Mouse (Mus musculus) neural tube, embryonic 13.5 days (tissue): ENCODE measurements around the gene Fam53b. TPM values are rescaled to one million over a fixed set of nuclear protein-coding genes. Genes with fewer than 3 reads are reported as not detected.

Experiments used
- ATAC-seq: fragments of 200-750 bp; cut with Nextera tagmentation; 2 replicates; pipeline ENCODE4 v1.8.0; 2017; ENCODE audit warnings: low read depth, mild to moderate bottlenecking, moderate TSS enrichment, moderate library complexity
- H3K27ac ChIP-seq: fragments of 300-500 bp; sonication (generic); replicated peaks from 2 replicates; pipeline ENCODE4 v1.5.1; 2015; ENCODE audit warnings: moderate library complexity, mild to moderate bottlenecking, inconsistent platforms
- H3K27me3 ChIP-seq: fragments of 300-500 bp; sonication (generic); 2 replicates; pipeline ENCODE4 v1.6.1; 2015; ENCODE audit warnings: mild to moderate bottlenecking, inconsistent platforms
- H3K36me3 ChIP-seq: fragments of 300-500 bp; sonication (generic); 2 replicates; pipeline ENCODE4 v1.6.1; 2015; ENCODE audit warnings: mild to moderate bottlenecking, inconsistent platforms
- H3K4me1 ChIP-seq: fragments of 300-500 bp; sonication (generic); replicated peaks from 2 replicates; pipeline ENCODE4 v1.6.1; 2015; ENCODE audit warnings: inconsistent platforms
- H3K4me2 ChIP-seq: fragments of 300-500 bp; sonication (generic); 2 replicates; pipeline ENCODE4 v1.6.1; 2015; ENCODE audit warnings: inconsistent platforms, mild to moderate bottlenecking, moderate library complexity
- H3K4me3 ChIP-seq: fragments of 300-500 bp; sonication (generic); 2 replicates; pipeline ENCODE4 v1.5.1; 2015; ENCODE audit warnings: mild to moderate bottlenecking, inconsistent platforms
- H3K9ac ChIP-seq: fragments of 300-500 bp; sonication (generic); 2 replicates; pipeline ENCODE4 v1.6.1; 2015; ENCODE audit warnings: moderate library complexity, mild to moderate bottlenecking, inconsistent platforms
- H3K9me3 ChIP-seq: fragments of 300-500 bp; sonication (generic); 2 replicates; pipeline ENCODE4 v1.6.1; 2016; ENCODE audit warnings: inconsistent platforms
- whole genome bisulfite sequencing: fragments of 180-500 bp; shearing (Covaris S2); methylation state at CpG from one replicate; pipeline ENCODE4 v1.1.7; 2015; 5-methylcytosine and 5-hydroxymethylcytosine counted together
- polyA plus RNA-seq: library from polyadenylated mRNA; unstranded; fragments of >200 nt; fragmentation: Nextera tagmentation; extraction: Ambion mirVana; gene quantifications from 2 replicates; pipeline ENCODE4 v1.2.1, GENCODE M21; 2015

Gene Fam53b
- polyA plus RNA-seq, 1 experiment from 2014 or later: 13.9 TPM

GRCm38 (mm10) chr7:132767999-132768370 is 45.7 kb downstream of the Fam53b start:
- Histone ChIP-seq H3K4me2 (no peak overlapping the region), H3K36me3 (peaks cover 23% of the 10 kb centered on the region), H3K4me3 (no peak overlapping the region), H3K4me1 (peaks cover 35% of the 10 kb centered on the region), H3K9ac (no peak overlapping the region), H3K27ac (peak overlapping the region; percentile 18; the same call in 1 of the 2 replicates), H3K9me3 (no peaks in the 10 kb centered on the region), H3K27me3 (no peaks in the 10 kb centered on the region)
- ATAC-seq: no peak
- WGBS: 84% methylated on average over 4 of the region's 4 CpGs

GRCm38 (mm10) chr7:132767233-132767998 is 46.3 kb downstream of the Fam53b start:
- 18% methylated on average over 12 of the region's 12 CpGs for WGBS
- peak overlapping the region; percentile 18; the same call in 1 of the 2 replicates for H3K27ac ChIP-seq
- no peak overlapping the region for H3K9ac ChIP-seq
- peaks cover 21% of the 10 kb centered on the region for H3K36me3 ChIP-seq
- H3K4me3 ChIP-seq: no peak overlapping the region
- peak; percentile 69; the same call in 1 of the 2 replicates for ATAC-seq
- no peak overlapping the region for H3K4me2 ChIP-seq
- H3K27me3 ChIP-seq: no peaks in the 10 kb centered on the region
- H3K9me3 ChIP-seq: no peaks in the 10 kb centered on the region
- H3K4me1 ChIP-seq: peaks cover 35% of the 10 kb centered on the region

GRCm38 (mm10) chr7:132766235-132766871 is 47.3 kb downstream of the Fam53b start:
- Histone ChIP-seq H3K27ac (no peak overlapping the region), H3K9ac (no peak overlapping the region), H3K27me3 (no peaks in the 10 kb centered on the region), H3K4me2 (no peak overlapping the region), H3K4me1 (peaks cover 35% of the 10 kb centered on the region), H3K9me3 (no peaks in the 10 kb centered on the region), H3K4me3 (no peak overlapping the region), H3K36me3 (peaks cover 18% of the 10 kb centered on the region)
- WGBS: 86% methylated on average over 11 of the region's 11 CpGs
- no peak for ATAC-seq

DNA sequence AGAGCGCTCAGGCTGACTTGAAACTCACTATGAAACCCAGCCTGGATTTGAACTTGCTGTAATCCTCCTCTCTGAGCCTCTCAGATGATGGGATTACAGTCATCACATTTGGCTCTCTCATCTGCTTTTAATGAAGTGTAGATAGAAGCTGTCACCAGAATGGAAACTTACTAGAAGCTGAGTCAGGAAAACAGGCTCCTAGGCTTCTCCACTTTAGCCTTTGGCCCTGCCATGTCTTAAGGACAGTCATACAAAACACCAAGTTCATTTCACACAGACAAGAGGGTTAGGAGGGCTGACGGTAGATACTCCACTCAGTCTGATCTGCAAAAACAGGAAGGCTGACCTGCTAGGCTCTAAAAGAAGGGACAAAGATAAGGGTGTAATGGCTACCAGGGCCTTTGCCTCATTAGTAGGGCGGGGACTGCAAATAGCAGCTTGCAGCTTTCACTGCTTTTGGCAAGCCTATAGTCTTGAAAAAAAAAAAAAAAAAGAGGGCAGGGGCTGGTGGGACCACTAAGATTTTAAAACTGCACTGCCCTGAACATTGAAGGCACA is 48.0 kb downstream of the Fam53b start:
- Histone ChIP-seq H3K27ac (no peak overlapping the region), H3K4me3 (no peak overlapping the region), H3K27me3 (no peaks in the 10 kb centered on the region), H3K36me3 (peaks cover 16% of the 10 kb centered on the region; the same call in 1 of the 2 replicates), H3K4me1 (peaks cover 35% of the 10 kb centered on the region), H3K9ac (no peak overlapping the region), H3K9me3 (no peaks in the 10 kb centered on the region), H3K4me2 (no peak overlapping the region)
- no peak for ATAC-seq
- 95% methylated on average over 3 of the region's 3 CpGs for WGBS

DNA sequence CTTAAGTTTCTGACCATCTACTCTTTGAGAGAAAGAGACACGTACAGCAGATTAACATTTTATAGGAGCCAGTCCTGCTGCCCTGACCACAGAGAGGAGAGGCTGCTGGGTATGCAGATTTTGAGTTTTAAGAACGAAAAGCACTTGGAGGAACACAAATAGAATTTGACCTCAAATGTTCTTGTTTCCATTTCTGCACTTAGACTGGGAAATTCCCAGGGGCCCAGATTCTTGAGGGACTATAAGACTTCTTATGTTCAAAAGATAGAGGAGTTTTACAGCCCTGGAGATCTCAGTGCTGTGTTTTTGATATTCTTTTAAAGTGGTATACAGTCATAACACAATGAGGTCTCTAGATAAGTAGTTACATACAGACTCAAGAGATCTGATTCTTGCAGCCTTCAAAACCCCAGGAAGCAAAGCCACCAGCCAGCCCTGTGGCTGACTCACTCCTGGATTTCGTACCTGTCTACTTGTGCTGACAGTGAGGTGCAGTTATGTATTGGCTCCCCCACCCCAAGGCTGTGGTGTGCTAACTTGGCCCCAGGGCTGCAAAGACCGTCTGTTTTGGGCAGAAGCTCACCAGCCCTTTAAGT is 48.7 kb downstream of the Fam53b start:
- H3K36me3 ChIP-seq: peaks cover 14% of the 10 kb centered on the region; the same call in 1 of the 2 replicates
- H3K9me3 ChIP-seq: no peaks in the 10 kb centered on the region
- no peak overlapping the region for H3K4me3 ChIP-seq
- H3K9ac ChIP-seq: no peak overlapping the region
- no peak for ATAC-seq
- H3K27ac ChIP-seq: no peak overlapping the region
- H3K27me3 ChIP-seq: no peaks in the 10 kb centered on the region
- peaks cover 35% of the 10 kb centered on the region for H3K4me1 ChIP-seq
- H3K4me2 ChIP-seq: no peak overlapping the region
- WGBS: 83% methylated on average over 4 of the region's 4 CpGs

GRCm38 (mm10) chr7:132764314-132764713 is 49.4 kb downstream of the Fam53b start:
- 95% methylated on average over 4 of the region's 4 CpGs for WGBS

GRCm38 (mm10) chr7:132763911-132764310 is 49.8 kb downstream of the Fam53b start:
- peaks cover 28% of the 10 kb centered on the region for H3K4me1 ChIP-seq
- 91% methylated on average over 5 of the region's 5 CpGs for WGBS
- ATAC-seq: no peak

More at GRCm38 (mm10) chr7:132764314-132764713, 49.4 kb downstream of the Fam53b start:
- Histone ChIP-seq H3K27me3 (no peaks in the 10 kb centered on the region), H3K27ac (no peak overlapping the region), H3K9ac (no peak overlapping the region), H3K4me2 (no peak overlapping the region), H3K9me3 (no peaks in the 10 kb centered on the region), H3K4me1 (peaks cover 31% of the 10 kb centered on the region), H3K36me3 (peaks cover 20% of the 10 kb centered on the region), H3K4me3 (no peak overlapping the region)
- no peak for ATAC-seq

DNA sequence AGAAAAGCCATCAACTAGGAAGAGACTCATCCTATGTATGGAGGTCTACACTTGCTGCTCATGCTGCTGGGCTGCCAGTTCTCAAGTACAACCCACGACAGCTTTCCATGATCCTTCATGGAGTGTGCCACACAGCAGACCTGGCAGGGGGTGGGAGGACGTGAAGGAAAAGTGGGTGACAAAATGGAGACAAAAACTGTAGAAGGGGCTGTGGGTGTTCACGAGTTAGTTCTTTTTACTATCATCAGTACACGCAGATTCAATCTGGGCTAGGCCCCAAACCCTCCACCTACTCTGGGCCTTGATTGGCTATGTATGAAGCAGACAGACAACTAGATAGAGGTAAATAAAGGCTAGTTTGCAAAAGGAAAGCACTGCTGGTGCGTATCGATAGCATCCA is 50.3 kb downstream of the Fam53b start:
- H3K27ac ChIP-seq: no peak overlapping the region
- no peaks in the 10 kb centered on the region for H3K9me3 ChIP-seq
- no peaks in the 10 kb centered on the region for H3K27me3 ChIP-seq
- H3K4me2 ChIP-seq: no peak overlapping the region
- H3K4me1 ChIP-seq: peaks cover 22% of the 10 kb centered on the region
- peaks cover 28% of the 10 kb centered on the region for H3K36me3 ChIP-seq
- no peak overlapping the region for H3K4me3 ChIP-seq
- no peak overlapping the region for H3K9ac ChIP-seq
- 95% methylated on average over 6 of the region's 6 CpGs for WGBS
- no peak for ATAC-seq

More at GRCm38 (mm10) chr7:132763911-132764310, 49.8 kb downstream of the Fam53b start:
- Histone ChIP-seq H3K36me3 (peaks cover 22% of the 10 kb centered on the region), H3K4me2 (no peak overlapping the region), H3K9me3 (no peaks in the 10 kb centered on the region), H3K27me3 (no peaks in the 10 kb centered on the region), H3K4me3 (no peak overlapping the region), H3K9ac (no peak overlapping the region), H3K27ac (no peak overlapping the region)

DNA sequence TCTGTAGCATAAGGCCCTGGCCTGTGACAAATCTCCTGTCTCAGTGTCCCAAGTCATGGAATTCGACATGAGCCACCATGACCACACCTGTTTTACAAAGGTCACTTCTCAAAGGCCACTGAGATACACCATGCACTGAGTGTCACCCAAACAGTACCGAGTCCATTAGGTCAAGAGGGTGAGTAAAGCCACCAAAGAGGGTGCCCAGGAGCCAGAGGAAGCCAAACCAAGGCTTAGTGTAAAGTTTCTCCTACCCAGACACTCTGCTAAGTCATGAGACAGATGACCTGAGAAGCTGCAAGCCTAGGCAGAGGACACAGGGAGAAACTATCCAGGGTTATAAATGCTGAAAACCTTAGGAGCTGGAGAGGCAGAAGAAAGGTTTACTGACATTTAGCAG is 52.3 kb downstream of the Fam53b start:
- Histone ChIP-seq H3K27me3 (no peaks in the 10 kb centered on the region), H3K4me1 (peaks cover 3% of the 10 kb centered on the region), H3K9me3 (no peaks in the 10 kb centered on the region), H3K36me3 (peaks cover 40% of the 10 kb centered on the region), H3K9ac (no peak overlapping the region), H3K4me2 (no peak overlapping the region), H3K27ac (no peak overlapping the region), H3K4me3 (no peak overlapping the region)
- WGBS: 92% methylated on average over 2 of the region's 2 CpGs
- no peak for ATAC-seq

DNA sequence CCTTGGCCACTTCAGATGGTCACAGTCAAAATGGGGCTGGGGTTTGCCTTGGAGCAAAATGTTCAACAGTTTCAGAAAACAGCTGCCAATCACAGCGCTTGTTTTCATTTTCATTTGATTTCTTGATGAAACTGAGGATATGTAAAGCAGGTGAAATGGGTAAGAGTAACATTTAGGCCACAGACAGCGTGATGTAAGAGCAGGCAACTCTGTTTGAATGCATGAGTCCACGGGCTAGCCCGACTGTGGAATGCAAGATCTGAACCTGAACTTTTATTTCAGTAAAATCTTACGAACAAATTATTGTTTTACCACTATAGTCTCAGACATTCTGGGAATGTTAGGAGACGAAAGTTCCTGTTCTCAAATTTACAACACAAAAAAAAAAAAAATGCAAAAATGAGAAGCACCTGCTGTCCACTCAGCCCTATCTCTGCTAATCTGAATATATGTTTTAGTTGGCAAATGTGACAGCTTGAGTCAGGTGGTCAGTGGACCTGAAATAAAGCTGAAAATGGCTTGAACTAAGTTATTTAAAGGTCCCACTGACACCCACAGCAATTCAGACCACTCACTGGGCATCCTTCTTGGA is 53.0 kb downstream of the Fam53b start:
- no peak for ATAC-seq
- 97% methylated on average over 6 of the region's 6 CpGs for WGBS
- Histone ChIP-seq H3K4me3 (no peak overlapping the region), H3K9ac (no peak overlapping the region), H3K27me3 (no peaks in the 10 kb centered on the region), H3K9me3 (no peaks in the 10 kb centered on the region), H3K4me1 (0 out of 2 replicates have a peak, but pooled peaks cover 4% of the 10 kb centered on the region), H3K4me2 (no peak overlapping the region), H3K27ac (no peak overlapping the region), H3K36me3 (peaks cover 40% of the 10 kb centered on the region)

- Histone ChIP-seq H3K9me3 (no peaks in the 10 kb centered on the region), H3K4me1 (peaks cover 7% of the 10 kb centered on the region), H3K9ac (no peak overlapping the region), H3K4me3 (no peak overlapping the region), H3K36me3 (peaks cover 40% of the 10 kb centered on the region), H3K27me3 (no peaks in the 10 kb centered on the region), H3K27ac (no peak overlapping the region), H3K4me2 (no peak overlapping the region)
- 76% methylated on average over 6 of the region's 6 CpGs for WGBS
- ATAC-seq: no peak
Observed at GRCm38 (mm10) chr7:132759926-132760325, 53.8 kb downstream of the Fam53b start.
